Mouse (Mus musculus): Measurements from ENCODE around the gene Npr3.

Npr3 gene

DNA sequence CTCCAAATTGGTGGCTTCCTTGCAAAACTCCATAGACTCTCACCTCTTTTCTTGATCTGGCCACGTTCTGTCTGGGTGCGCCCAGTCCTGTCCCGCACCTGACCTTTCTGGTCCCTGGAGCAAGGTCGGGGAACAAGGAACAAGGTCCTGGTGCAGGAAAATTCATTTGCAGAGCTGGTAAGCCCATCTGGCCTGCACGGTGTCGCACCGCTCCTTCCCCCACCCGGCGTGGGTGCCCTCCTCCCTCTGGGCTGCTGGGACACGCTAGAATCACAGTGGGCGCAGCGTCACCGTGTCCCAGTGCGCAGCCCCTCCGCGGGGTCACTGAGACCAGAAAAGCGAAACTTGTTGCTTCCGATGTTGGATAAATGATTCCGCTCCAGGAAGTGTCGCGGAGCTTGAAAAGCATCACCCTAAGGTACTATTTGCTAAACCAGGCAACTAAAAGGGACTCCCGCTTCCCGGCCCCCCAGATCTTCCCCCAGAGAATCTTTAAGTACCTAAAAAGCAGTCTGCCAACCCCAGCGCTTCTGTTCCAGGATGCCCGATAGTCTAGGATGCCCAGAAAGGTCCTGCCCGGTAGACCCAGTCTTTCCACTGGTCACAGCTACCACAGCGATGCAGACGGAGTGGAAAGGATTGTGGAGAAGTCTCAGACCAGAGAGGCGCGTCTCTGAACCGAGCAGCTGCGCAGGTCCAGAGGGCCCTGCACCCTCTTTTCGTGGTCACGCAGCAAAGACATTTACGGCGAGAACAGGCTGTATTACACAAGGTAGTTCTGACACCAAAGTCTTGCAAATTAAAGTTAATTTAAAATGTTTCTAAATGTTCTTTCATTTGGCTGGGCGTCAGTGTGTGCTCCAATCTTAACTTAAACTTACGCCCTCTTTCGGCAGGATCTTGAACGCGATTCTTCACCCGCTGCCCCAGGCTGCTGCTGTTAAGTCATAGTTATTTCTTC is at the start of gene Npr3:
Npr3 (minus strand) TSS at position 717 of the 961 bp plus-strand sequence.
- peak; percentile 52 for DNase-seq

DNA sequence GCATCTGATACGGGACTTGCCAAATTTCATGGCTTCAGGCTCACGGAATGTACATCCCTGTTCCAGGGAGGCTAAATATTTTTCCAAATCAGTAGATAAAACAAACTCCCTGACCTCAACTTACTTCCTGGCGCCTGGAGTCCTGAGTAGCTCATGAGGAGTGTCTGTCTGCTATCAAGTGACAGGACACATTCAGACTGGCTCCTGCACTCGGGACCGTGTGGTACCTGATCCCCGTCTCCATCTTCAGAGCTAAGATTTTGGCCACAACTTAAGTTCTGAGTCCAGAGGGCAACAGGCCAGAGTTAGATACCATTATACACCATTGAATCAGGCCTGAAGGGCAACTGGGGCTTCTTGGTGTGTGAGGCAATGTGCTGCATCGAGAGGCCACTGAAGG is 49.0 kb upstream of the Npr3 start:
- DNase-seq = no peak

DNA sequence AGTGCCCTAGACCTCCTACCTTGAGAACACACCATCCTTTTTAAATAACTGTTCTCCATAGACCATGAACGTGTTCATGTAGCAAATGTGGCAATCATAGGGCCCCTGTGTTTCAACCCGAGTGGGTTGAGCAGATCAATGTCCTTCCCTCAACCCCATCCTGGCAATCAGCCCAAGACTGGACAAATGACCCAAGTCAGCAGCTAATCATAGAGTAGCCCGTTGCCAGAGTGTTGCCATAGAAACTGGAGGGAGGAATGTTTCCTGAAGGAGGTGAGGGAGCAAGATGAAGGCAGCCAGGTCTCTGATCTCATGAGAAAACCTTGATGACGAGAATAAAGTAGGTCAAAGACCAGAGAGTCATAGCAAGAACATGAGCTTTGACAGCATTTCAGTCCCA is 47.1 kb upstream of the Npr3 start:
- no peak for DNase-seq

DNA sequence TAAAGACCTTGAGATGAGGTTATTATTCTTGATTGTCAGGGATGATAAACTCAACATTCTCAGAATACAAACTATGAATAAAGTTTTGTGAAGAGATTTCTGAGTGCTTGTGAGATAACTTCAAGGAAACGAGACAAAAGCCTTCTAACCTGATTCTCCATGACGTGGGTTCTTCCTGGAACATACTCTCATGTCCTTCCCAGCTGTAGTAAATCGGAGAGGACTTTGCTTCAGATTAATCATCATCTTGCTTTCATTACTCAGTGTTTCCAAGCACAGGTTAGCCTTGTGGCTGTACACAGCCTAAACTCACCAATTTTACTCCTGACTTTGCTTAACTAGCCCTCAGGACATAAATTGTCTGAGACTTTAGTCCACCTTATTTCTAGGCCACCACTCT is 45.1 kb upstream of the Npr3 start:
- no peak for DNase-seq

DNA sequence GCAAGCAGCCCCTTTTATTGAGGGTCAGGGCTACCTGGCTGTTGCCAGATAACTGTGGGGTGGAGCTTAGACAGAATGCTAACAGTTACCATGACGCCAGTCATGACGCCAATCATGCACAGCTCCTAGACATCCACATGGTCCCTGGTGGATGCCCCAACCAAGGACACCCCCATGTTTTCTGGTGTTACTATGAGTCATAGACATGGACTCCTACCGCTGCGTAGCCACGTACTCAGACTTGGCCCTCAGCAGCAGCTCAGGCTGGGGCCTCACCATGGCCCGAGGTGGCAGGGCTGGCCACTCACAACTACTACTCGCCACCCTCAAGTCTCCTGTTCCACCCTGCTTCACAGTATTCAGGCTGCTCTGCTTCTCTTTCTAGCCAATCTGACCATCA is 44.1 kb upstream of the Npr3 start:
- no peak for DNase-seq

DNA sequence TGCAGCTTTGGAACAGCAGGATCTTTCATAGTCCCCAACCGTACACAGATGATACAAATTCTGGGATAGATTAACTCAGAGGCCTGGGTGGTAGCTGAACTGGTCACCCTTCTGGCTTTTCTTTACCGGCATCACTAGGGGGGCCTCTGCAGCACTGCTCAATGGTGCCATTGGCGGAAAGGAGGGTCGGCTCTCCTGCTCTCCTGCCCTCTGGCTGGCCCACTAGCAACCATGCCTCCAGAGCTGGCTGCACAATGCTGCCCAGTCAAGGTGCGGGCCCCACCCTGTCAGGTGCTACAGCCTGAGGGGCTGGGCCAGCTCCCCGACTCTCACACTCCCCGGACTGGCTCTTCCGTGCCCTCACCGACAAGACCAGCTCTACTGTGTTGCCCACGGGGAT is 43.1 kb upstream of the Npr3 start:
- no peak for DNase-seq

DNA sequence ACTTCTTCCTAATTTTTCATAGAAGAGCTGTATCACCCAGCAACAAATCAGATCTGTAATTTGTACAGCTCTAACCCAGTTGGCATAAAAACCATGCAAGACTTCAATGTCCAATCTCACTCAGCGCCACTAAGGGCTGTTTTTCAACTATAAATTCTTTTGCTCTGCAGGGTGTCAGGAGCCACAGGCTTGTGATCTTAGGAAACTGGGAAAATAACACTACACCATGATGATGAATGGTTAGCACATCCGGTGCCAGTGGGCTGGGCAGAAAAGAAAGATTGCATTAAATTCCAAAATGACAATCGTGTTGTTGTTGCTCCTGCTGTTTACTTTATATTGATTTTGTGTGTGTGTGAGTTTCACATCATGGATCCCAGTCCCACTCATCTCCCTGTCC is 42.4 kb upstream of the Npr3 start:
- DNase-seq = no peak

DNA sequence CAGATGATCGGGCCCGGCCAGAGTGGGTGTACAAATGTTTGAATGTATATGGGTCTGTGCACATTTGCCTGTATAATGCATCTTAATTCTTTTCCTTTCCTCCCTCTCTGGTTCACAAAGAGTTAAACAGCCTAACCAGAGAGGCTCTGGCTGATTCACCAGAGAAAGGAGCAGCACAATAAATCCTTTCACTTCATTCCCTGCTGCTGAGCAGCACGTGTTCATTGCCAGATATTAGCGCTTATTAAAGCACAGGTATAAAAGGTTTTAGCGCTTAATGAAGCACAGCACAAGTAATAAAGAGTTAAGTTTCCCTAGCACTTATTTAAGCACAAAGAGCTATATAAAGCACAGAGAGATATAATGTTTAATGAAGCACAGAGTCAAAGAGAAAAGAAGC is 33.8 kb upstream of the Npr3 start:
- no peak for DNase-seq

DNA sequence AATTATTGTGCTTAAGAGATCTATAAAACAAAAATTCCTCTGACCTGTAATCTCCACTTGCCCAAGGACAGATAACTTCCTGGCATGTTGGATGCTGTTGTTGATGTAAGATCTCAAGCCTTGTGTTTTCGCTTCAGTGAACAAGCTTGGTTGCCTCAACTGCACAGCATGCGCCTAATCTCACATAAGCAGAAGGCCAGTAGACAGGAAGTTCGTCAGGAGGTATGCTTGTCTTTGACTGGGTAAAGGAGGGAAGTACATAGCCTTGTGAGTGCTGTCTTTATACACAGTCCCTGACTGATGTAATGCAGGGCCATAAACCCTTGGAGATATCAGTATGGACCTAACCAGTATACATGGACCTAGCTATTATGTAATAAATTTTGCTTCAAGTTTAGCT is 20.7 kb upstream of the Npr3 start:
- no peak for DNase-seq

DNA sequence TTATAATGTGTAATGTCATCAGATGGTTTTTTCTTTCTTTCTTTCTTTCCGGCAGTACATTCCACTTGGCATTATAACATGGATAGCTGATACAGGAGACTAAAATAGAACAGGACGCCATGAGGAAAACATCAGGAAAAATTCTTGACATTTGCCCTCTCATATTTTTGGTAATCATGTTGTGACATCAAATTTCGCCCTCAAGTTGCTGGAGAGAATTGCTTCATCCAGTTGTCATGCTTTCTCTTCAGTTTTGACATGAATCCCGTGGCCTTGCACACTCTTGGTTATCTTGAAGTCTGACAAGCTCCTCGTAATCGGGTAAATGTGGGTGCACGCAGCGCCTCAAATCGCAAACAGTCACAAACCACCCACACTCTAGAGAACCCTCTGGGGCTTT is 7.0 kb upstream of the Npr3 start:
- DNase-seq = no peak

DNA sequence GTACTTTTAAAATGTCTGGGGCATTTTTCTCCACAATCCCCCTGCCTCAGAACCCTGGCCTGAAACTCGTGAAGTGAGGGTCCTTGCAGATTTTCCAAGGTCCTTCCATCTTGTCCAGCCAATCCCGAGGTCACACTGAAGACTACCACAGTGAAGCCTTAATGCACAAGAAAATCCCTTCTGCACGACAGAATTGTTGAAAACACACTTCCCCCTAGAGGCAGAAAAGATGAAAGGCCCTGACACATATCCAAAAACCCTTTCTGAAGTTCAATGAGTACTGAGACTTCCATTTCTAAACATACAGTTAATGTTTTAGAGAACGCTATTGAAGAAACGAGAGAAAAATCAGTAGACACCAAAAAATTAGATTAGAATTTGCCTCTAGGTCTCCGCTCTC is 2.8 kb upstream of the Npr3 start:
- DNase-seq = no peak

DNA sequence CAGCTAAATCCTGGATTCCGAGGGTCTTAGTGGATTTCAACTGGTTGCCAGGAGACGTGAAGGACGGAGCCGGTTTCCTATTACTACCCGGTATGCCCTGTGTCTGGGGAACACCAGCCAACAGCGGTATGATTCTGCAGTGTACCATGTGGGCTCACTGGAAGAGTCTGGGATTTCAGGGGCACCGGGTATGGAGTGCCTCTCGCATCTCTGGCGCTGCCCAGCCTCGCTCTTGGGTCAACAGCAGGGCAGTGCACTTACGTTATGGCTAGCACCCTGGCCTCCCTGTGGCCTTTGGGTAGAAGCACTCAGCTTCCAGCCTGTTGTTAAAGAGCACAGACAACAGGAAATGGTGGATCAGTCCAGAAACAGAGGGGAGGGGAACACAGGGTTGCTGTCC is 1.1 kb upstream of the Npr3 start:
- no peak for DNase-seq

DNA sequence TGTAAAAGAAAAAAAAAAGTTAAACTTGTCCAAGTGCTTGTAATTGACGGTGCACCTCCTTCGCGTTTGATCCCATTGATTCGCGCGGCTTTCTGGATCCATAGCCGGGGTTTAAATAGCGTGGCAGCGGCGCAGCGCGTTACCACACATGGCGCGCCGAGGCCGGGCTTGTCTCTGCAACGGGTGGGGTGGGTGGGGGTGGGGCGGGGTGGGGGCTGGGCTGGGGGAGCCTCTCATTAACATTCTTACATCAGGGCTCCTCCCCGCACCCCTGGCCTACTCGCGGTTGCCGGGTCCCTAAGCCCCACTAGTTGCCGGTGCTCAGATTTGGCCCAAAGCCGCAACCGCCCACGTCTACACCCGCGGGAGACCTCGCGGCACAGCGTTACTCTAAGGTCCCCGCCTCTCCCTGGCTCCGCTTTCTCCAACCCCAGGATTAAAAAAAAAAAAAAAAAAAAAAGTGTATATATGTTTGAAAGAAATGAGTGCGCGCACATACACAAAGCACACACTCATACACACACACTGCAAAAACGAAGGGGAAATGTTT is 991 bp downstream of the Npr3 start:
- DNase-seq = peak; percentile 15

DNA sequence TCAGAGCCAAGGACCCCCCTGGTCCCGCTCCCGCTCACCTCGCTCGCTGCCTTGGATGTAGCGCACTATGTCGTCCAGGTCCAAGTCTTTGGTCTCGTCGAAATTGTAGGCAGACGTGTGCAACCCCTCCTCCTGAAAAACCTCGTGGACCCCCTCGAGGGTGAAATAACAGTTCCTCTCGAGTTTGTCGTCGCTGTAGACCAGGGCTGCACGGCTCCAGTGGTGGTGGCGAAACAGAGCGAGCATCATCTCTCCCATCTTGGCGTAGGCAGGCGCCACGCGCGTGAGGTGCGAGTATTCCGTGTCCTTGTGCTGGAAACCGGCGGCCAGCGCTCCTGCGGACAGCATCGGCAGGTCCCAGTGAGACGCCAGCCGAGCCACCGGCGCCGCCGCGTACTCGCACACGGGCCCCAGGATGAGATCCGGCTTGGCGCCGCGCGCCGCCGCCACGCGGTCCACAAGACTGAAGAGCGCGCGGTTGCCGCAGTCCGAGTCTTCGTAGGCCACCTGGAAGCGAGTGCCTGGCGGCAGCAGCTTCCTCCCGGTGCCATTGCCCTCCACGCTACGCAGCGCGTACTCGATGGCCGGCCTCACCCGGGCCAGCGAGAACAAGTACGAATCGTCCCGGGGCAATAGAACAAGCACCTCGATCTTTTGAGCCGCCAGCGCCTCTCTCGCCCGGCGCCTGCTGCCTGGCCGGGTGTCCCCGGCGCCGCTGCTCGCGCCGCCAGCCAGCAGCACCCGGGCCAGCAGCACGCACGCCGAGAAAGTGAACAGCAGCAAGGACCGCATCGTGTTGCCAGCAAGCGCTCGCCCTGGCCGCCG is 2.0 kb downstream of the Npr3 start:
- DNase-seq = peak; percentile 35

DNA sequence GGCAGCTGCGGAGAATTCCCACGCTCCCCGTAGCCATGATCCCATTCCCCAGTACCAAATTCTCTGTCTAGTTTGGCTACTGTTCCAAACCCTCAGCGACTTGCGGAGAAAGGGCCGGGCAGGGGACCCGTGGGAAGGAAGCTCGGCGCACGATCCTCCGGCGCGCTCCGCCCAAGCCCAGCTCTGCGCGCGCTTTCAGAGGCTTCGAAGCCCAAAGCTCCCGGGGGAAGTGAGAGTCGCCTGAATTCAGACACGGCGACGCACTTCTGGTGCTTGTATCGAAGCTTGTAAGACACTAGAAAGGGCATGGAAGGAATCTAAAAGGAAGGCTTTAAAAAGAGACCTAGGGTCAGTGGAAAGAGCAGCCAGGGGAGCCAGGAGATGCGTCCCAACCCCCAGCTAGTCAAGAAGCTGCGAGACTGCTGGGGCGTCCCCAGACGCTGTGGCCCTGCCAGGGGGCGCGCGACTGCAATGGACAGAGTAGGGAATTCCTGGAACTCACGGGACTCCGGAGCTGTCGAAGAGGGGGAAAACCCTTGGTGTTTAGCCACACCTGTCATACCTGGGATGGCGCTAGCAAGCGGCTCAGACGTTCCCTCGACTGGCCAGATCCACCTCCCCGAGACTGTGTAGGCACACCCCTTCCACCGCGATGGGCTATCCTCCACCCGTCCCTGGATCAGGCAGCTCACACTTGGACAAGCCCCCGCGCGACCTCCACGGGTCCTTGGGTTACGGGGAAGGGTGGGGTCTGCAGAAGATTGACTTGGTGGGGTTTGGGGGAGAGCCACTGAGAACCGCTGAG is 2.8 kb downstream of the Npr3 start:
- DNase-seq = no peak

DNA sequence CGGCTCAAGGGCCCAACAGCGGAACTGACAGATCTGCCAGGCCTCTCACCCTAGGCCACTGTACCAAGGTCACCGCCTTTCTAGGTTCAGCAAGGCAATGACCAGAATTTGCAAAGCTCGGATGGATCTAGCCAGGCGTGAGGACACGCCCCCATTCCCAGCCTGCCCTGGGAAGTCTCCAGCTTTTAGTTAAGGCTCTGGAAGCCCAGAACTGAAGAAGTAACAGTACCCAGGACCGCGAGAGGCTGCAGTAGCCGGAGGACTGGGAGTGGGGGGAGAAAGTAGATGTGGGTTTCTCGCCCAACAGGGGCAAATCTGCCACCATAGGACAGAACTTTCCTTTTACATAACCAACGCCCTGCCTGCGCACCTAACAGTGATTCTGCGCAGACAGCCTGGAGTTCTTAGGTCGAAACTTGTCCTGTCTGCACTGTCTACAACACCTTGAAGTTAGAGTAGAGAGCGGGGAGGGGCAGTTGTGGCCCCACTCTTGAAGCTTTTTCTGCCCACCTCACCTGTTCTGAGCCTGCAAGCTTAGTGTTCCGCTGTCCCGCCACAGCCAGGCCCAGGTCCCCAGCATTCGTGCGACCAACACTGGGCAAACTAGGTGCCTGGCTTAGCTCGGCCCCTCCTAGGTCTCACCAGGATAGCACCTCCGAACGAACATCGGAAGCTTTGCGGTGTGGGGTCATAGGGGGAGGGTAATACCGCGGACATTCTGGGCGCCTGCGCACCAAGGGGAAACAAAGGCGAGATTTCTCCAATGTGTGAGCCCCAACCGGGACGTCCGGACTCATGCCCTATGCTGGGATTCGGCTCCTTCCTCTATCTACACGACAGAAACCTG is 3.7 kb downstream of the Npr3 start:
- DNase-seq = no peak

DNA sequence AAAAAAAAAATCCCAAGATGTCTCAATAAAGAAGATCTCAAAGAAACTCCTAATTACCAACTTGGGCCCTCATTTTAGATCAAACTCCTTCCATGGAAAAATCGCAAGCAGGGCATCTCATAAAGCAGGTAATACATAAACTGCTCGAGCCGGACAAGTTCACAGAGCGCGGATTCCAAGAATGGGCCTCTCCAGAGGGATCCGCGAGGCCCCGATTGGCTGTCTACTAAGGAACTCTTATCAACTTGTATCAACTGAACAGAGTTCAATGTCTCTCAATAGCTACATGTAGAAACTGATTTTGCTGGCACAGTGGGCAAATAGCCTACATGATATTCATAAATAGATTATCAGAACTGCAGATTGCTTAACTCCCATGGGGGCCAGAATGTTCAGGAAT is 9.5 kb downstream of the Npr3 start:
- DNase-seq = no peak

DNA sequence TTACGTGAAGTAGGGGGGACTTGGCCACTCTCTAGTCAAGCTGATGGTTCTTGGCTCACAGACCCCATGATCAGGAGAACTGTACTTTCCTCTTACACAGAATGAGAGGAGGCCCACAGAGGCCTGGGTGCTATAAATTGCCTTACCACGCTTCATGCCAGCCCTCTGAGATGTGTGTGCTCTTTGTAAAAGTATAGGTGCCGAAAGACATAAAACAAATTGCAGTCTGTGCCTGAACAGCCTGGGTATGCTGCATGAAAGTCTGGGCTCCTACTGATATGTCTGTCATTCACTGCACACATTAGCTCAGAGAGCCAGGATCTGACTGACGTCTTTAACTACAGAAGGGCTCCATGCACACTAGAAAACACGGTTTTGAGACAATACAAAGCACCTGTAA is 9.9 kb downstream of the Npr3 start:
- no peak for DNase-seq

DNA sequence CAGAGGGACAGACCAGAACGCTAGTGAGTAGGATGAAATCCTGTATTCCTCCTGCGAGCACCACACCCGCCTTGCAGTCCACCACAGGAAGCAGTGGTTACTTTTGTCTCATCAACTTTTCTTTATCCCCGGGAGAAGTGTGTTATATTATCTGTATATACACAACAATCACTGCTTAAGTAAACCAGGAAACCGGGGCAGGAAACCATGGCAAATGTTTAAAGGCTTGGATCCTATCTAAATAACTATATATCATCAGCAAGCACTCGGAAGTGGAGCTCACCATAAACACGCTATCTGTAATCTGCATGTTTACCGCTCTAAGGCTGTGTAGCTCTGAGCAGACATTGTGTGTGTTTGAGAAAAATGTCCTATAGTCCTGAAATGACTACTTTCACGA is 13.1 kb downstream of the Npr3 start:
- no peak for DNase-seq

DNA sequence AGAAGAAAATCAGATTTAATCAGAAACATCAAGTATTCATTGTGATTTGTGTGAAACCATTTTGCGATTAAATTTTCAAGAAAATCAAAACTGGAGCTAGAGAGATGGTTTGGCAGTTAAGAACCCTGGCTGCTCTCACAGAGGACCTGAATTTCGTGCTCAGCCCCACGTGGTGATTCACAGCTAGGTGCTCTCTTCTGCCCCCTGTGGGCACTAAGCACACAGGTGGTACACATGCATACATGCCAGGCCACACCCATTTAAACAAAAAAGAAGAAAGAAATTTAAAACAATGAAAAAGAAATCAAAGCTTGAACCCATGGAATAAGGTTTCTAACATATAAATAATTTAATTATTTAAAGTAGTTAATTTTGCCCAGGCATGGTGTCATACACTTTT is 15.7 kb downstream of the Npr3 start:
- DNase-seq = peak; percentile 50

DNA sequence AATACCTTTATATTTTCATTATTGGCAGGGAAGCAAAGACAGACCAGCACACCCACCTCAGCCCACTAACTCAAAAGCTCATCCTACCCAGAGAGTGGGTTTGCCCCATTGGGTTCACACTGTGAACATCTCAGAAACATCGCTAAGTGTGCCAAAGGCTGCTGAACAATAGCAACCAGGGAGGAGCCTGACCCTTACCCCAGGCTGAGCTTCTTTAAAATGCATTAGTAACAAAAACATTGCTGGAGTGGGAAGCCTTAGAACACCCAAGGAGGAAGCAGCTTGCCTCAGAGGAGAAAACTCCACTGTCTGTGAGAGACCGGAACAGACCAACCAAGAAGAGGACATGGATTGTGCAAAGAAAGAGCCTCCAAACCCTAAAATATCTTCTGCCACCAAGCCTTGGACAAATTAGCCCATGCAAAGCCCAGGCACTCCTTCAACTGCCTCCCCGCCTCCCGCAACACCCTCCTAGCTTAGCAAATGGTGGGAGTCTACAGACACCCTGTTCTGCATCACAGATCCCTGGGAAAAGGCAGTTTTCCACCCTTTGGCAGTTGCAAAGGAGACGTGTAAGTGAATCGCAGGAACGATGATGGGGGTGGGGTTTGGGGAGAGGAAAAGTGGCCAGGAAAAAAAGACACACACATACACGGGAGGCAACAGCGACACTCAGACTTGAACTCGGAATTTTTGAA is 24.4 kb downstream of the Npr3 start:
- DNase-seq = no peak

Data from thymus, postnatal 4 days (tissue).